Mouse (Mus musculus) E14TG2a.4 (cell line): ENCODE data around the gene Trmt112.

Experiments
- CTCF ChIP-seq: conservative IDR thresholded peaks from 2 replicates; pipeline ENCODE4 v1.5.1; 2014; ENCODE audit warnings: low read length
- NANOG ChIP-seq: IDR thresholded peaks from 2 replicates; pipeline ENCODE4 v1.6.1; 2014; ENCODE audit warnings: borderline replicate concordance, low read length, mixed read lengths
- POU5F1 ChIP-seq: IDR thresholded peaks from 2 replicates; pipeline ENCODE4 v1.6.1; 2014; ENCODE audit warnings: low read length, borderline replicate concordance

GRCm38 (mm10) chr19:6859971-6860370 lies 49.5 kb upstream of the Trmt112 start:
- TF ChIP-seq CTCF (no peak), POU5F1 (no peak), NANOG (no peak)
